Mouse (Mus musculus): ENCODE results near the gene Anxa1.

The Anxa1 gene

GRCm38 (mm10) chr19:20381207-20381752 is 9.5 kb downstream of the Anxa1 start:
- DNase-seq (ENCODE audit: low read depth, low spot score) = no peak

DNA sequence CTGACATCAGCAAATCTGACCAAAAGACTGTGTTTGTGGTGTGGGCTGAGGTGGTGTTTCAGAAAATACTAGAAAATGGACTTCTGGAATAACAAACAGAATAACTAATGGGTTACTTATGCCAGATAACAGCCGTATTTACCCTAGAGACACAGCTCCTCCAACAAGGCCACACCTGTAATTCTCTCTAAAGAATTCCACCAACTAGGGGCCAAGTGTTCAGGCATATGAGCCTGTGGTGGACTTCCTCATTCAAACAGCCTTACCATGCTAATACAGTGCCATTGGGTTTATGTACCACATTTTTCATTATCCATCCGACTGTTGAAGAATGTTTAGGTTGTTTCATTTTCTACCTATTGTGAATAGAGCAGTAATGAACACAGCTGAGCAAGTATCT is 20.6 kb downstream of the Anxa1 start:
- DNase-seq (ENCODE audit: low read depth, low spot score) = no peak

DNA sequence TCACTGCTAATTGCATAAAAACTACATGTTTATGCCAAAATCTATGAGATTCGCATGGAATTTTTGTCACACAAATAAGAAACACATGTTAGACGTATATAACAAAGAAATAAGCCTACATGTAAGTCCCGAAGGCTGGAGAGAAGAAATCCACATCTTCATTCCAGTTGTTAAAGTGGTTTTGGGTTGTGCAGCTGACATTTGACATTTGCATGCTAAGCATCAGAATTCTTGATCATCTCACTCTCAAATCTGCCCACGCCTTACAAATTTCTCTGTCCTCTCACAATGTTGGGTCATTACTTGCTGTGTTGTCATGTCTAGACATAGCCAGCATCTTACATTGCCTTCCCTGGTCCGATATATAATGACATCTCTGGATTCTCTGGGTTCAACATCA is 24.2 kb downstream of the Anxa1 start:
- no peak for DNase-seq (ENCODE audit: low read depth, low spot score)

GRCm38 (mm10) chr19:20366010-20366409 is 24.7 kb downstream of the Anxa1 start:
- no peak for DNase-seq (ENCODE audit: low read depth, low spot score)

GRCm38 (mm10) chr19:20365364-20365763 is 25.4 kb downstream of the Anxa1 start:
- no peak for DNase-seq (ENCODE audit: low read depth, low spot score)

DNA sequence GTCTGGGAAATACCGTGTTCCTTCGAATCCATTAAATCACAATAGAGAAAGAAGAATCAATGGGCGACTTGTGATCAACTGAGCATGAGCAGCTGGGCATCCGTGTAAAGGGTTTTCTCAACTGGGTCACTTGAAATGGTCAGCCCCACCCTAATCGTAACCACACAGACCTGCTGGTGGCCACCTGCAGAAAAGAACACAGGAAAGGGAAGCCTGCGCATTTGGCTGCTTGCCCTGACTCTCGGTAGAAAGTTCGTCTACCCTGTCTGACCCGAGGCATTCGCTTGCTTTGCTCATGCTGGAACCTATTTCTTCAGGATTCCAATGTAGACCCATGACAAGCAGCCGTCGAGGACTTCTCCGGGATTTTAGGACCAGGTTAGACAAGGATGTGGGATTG is 25.8 kb downstream of the Anxa1 start:
- no peak for DNase-seq (ENCODE audit: low read depth, low spot score)

GRCm38 (mm10) chr19:20363221-20363620 is 27.5 kb downstream of the Anxa1 start:
- no peak for DNase-seq (ENCODE audit: low read depth, low spot score)

DNA sequence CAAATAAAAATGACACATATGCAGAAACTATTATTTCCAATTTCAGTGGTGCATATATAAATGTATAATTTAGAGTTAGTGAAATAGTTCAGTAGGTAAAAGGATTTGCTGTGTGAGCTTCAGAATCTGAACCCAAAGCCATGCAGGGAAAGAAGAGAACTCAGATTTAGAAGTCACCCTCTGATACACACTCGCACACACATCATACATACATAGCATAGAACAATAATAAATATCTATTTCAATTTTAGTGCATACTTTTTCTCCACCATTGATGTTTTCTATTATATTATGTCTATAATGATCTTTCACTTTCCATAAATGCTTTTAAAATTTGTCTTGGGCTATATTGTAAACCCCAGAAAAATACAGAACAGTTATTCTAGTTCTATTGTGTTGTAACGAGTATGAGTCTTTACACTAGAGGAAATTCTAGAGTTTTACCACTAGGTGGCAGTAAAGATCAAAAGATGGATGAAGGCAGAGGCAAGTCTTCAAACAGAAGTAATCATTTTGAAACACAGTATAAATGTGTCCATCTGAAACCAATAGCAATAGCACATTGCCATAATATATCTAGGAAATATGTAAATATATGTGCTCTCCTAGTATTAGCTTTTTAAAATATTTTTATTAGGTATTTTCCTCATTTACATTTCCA is 28.7 kb downstream of the Anxa1 start:
- DNase-seq (ENCODE audit: low read depth, low spot score) = peak; percentile 32

DNA sequence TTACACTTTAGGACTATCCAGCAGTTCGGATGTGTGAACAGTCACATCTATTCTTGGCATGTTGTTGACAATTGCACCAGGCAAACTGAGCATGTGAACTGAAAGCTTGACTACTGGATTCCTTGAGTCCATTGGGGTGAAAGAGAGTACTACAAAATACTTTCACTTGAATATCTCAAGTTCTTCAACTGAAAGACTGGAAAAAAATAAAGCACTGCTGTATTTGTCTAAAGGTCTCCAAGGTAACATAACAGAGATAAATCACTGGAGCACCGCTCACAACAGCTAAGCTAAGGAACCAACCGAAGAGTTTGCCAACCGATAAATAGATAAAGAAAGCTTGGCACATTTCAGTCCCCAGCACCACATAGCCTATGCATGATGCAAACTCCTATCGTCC is 32.1 kb downstream of the Anxa1 start:
- DNase-seq (ENCODE audit: low read depth, low spot score) = no peak

GRCm38 (mm10) chr19:20345317-20345917 is 45.3 kb downstream of the Anxa1 start:
- peak; percentile 53 for DNase-seq (ENCODE audit: low read depth, low spot score)

DNA sequence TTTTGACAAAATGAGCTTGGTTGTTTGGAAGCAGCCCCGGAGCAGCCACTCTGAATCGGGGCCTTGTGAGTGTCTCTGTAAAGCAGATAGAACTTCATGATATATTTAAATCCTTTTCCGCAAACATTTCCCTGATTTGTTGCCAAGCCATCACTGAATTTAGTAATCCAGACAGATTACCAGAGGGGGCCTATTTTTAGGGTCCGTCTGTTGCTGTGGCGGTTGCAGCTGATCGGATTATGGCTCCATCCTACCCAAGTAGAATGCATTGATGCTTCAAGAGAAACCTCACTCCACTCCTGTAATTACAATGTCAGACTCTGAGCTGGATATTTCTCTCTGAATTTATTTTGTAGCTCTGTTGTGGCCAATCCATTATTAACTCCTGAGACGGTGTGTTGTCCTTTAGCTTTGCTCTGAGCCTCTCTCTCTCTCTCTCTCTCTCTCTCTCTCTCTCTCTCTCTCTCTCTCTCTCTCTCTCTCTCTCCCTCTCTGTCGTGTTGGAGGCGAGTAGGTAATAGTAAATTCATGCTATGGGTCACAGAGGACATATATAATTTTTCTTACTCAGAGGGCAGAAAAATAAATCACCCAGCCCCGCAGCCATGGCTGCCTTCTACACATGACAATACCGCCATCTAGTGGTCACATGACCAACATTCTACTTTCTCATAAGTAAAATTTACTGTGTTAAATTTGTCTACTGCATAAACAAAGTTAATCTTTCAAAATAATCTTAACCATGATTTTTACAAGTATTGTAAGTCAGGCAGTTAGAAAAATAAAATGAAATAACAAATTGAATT is 46.0 kb downstream of the Anxa1 start:
- peak; percentile 33 for DNase-seq (ENCODE audit: low read depth, low spot score)

- no peak for DNase-seq (ENCODE audit: low read depth, low spot score)
These were observed 46.7 kb downstream of the Anxa1 start for GRCm38 (mm10) chr19:20344052-20344451.

Measured in CD4-positive helper T cell, adult 2 months (primary cell).